Mouse (Mus musculus): ENCODE results near the gene Cage1.
A peak's percentile ranks its signal among the peaks of the same experiment; 100 is the strongest.

GRCm38 (mm10) chr13:37965126-37965914, 71.5 kb downstream of the Cage1 start:
- TF ChIP-seq POLR2A (IDR thresholded peaks at IDR 0.05; ENCODE audit: low read depth, low read length) (no peak), CTCF (IDR thresholded peaks at IDR 0.05; ENCODE audit: extremely low read depth, insufficient read depth, insufficient read length, insufficient replicate concordance) (peak; percentile 15; the same call in 1 of the 2 replicates)

Data from spleen, adult 2 months (tissue).